Mouse (Mus musculus) liver, adult 2 months (tissue): ENCODE measurements around the gene Thbs1. TPM values are rescaled to one million over a fixed set of nuclear protein-coding genes. Genes with fewer than 3 reads are reported as not detected.

Experiments used
- DNase-seq: peaks from one replicate; pipeline ENCODE4 v3.0.0-alpha.2; 2011; ENCODE audit warnings: low read depth, low spot score; ENCODE audit errors: extremely low read depth
- H3K27ac ChIP-seq: fragments of 200-500 bp; replicated peaks from 2 replicates; pipeline ENCODE4 v1.5.1; 2012; ENCODE audit warnings: low read depth, mild to moderate bottlenecking, control low read depth, inconsistent platforms, low read length; ENCODE audit not compliant: insufficient read depth
- H3K27me3 ChIP-seq: fragments of 200-500 bp; 2 replicates; pipeline ENCODE4 v1.6.1; 2012; ENCODE audit warnings: mild to moderate bottlenecking, moderate library complexity, low read length, inconsistent platforms; ENCODE audit not compliant: control insufficient read depth, insufficient read depth
- H3K36me3 ChIP-seq: fragments of 200-500 bp; 2 replicates; pipeline ENCODE4 v1.6.1; 2012; ENCODE audit warnings: low read length, inconsistent platforms; ENCODE audit not compliant: control insufficient read depth, insufficient read depth
- H3K4me1 ChIP-seq: fragments of 200-500 bp; 2 replicates; pipeline ENCODE4 v1.6.1; 2011; ENCODE audit warnings: low read length; ENCODE audit not compliant: control insufficient read depth, insufficient read depth
- H3K4me3 ChIP-seq: fragments of 200-500 bp; 2 replicates; pipeline ENCODE4 v1.5.1; 2011; ENCODE audit warnings: low read depth, mild to moderate bottlenecking, control low read depth, low read length, moderate library complexity; ENCODE audit not compliant: insufficient read depth
- H3K79me2 ChIP-seq: fragments of 200-500 bp; 2 replicates; pipeline ENCODE4 v1.6.1; 2012; ENCODE audit warnings: inconsistent platforms, mild to moderate bottlenecking, low read length, moderate library complexity; ENCODE audit not compliant: control insufficient read depth, insufficient read depth
- H3K9ac ChIP-seq: fragments of 200-500 bp; 2 replicates; pipeline ENCODE4 v1.6.1; 2012; ENCODE audit warnings: low read depth, mild to moderate bottlenecking, control low read depth, inconsistent platforms, low read length
- CTCF ChIP-seq: fragments of 200-500 bp; IDR thresholded peaks from 2 replicates; pipeline ENCODE4 v1.5.1; 2011; ENCODE audit warnings: low read depth, low read length, control low read depth
- POLR2A ChIP-seq: fragments of 200-500 bp; IDR thresholded peaks from 2 replicates; pipeline ENCODE4 v1.6.1; 2011; ENCODE audit warnings: low read length, control low read depth; ENCODE audit not compliant: insufficient read depth; ENCODE audit errors: extremely low read depth
- WGBS: fragments of 180-500 bp; shearing (Covaris S2); methylation state at CpG from one replicate; pipeline ENCODE4 v1.1.7; 2018; 5-methylcytosine and 5-hydroxymethylcytosine counted together
- polyA plus RNA-seq: library from polyadenylated mRNA; depleted of rRNA; stranded (reverse); fragments of >200 nt; gene quantifications from 2 replicates; pipeline ENCODE4 v1.2.3, GENCODE M21; 2012
- total RNA-seq: library from RNA; depleted of rRNA; stranded (reverse); fragments of >200 nt; gene quantifications from 2 replicates; pipeline ENCODE4 v1.2.3, GENCODE M21; 2014

Gene Thbs1
- total and polyA plus RNA-seq, 2 experiments = 0.37 to 0.55 TPM

DNA sequence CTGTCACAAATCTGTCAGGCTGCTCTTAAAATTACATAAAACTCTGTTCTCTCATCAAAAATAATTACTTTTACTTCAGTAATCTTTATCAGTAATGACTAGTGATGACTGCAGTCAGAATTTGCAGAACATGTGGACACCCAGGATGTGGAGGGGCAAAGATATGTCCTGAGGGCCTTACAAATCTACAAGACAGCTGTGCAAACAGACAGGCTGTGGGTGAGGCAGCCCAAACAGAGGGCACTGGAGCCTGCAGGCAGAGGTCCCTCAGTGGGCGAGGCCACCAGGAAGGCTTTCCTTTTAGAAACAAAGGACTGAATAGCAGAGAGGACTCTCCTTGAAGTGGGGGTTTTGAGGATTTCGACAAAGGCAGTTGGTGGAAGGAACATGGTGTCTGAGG, 37.6 kb upstream of the Thbs1 start:
- 70% methylated on average over 2 of the region's 2 CpGs for WGBS
- H3K9ac ChIP-seq = no peak overlapping the region
- TF ChIP-seq CTCF (no peak), POLR2A (no peak)
- no peaks in the 10 kb centered on the region for H3K27me3 ChIP-seq
- no peak overlapping the region for H3K4me3 ChIP-seq
- H3K36me3 ChIP-seq = no peaks in the 10 kb centered on the region
- H3K79me2 ChIP-seq = no peaks in the 10 kb centered on the region
- no peaks in the 10 kb centered on the region for H3K4me1 ChIP-seq
- no peak for DNase-seq
- H3K27ac ChIP-seq = no peak overlapping the region

- Histone ChIP-seq H3K27ac (no peak overlapping the region), H3K27me3 (no peaks in the 10 kb centered on the region), H3K36me3 (no peaks in the 10 kb centered on the region), H3K79me2 (no peaks in the 10 kb centered on the region), H3K4me1 (no peaks in the 10 kb centered on the region), H3K9ac (no peak overlapping the region), H3K4me3 (no peak overlapping the region)
- no peak for DNase-seq
- TF ChIP-seq POLR2A (no peak), CTCF (no peak)
- 87% methylated on average over 4 of the region's 4 CpGs for WGBS
Measured at GRCm38 (mm10) chr2:118075165-118075564, 36.5 kb upstream of the Thbs1 start.

- H3K4me3 ChIP-seq = no peak overlapping the region
- no peak overlapping the region for H3K27ac ChIP-seq
- H3K4me1 ChIP-seq = no peaks in the 10 kb centered on the region
- no peaks in the 10 kb centered on the region for H3K27me3 ChIP-seq
- 81% methylated on average over 4 of the region's 4 CpGs for WGBS
- no peak overlapping the region for H3K9ac ChIP-seq
- no peaks in the 10 kb centered on the region for H3K36me3 ChIP-seq
- DNase-seq = no peak
- no peak for TF ChIP-seq POLR2A
- no peak for TF ChIP-seq CTCF
- no peaks in the 10 kb centered on the region for H3K79me2 ChIP-seq
Measured at GRCm38 (mm10) chr2:118079131-118079530, 32.5 kb upstream of the Thbs1 start.

DNA sequence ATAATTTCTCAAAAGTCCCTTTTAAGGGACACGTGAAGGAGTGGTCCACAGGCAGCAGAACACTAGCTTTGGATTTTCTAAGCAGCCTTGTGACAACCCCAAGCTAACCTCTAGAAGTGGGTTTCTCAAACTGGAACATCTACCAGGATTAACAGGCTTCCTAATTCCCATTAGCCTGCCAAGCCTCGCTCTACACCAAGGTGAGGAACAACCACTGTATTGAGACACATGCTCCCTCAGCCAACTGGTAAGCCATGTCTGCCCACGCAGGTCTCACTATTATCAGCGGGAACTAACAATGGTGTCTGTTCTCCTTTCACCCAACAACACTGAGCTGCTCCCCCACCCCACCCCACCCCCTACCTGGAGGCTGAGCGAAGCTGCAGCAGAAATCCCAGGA, 30.1 kb upstream of the Thbs1 start:
- no peaks in the 10 kb centered on the region for H3K4me1 ChIP-seq
- no peak overlapping the region for H3K4me3 ChIP-seq
- H3K36me3 ChIP-seq = no peaks in the 10 kb centered on the region
- no peak for DNase-seq
- 81% methylated on average over 5 of the region's 5 CpGs for WGBS
- no peak overlapping the region for H3K27ac ChIP-seq
- no peak overlapping the region for H3K9ac ChIP-seq
- no peaks in the 10 kb centered on the region for H3K27me3 ChIP-seq
- no peak for TF ChIP-seq POLR2A
- TF ChIP-seq CTCF = no peak
- no peaks in the 10 kb centered on the region for H3K79me2 ChIP-seq

DNA sequence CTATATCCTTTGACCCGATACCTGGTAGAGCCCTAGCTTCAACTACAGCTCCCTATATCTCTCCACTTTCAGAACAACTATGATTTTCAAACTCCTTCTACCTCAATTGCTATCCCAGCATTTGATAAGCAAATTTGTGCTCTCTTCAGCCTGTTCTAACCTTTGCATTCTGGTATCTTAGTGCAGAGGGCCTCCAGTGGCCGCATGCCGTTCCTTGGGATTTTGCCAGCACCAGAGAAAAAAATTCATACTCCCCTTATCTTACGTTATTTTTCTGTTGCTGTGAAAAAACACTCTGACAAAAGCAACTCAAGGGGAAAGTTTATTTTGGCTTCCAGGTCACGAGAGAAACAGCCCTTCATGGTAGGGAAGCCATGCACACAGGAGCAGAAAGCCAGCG, 28.0 kb upstream of the Thbs1 start:
- H3K9ac ChIP-seq = no peak overlapping the region
- no peak for DNase-seq
- no peaks in the 10 kb centered on the region for H3K4me1 ChIP-seq
- 83% methylated on average over 6 of the region's 6 CpGs for WGBS
- H3K27ac ChIP-seq = no peak overlapping the region
- H3K36me3 ChIP-seq = no peaks in the 10 kb centered on the region
- H3K27me3 ChIP-seq = no peaks in the 10 kb centered on the region
- H3K4me3 ChIP-seq = no peak overlapping the region
- H3K79me2 ChIP-seq = no peaks in the 10 kb centered on the region
- TF ChIP-seq CTCF (no peak), POLR2A (no peak)

- WGBS = 73% methylated on average over 3 of the region's 3 CpGs
- H3K79me2 ChIP-seq = no peaks in the 10 kb centered on the region
- H3K4me3 ChIP-seq = no peak overlapping the region
- no peak for DNase-seq
- no peaks in the 10 kb centered on the region for H3K36me3 ChIP-seq
- no peaks in the 10 kb centered on the region for H3K4me1 ChIP-seq
- no peak overlapping the region for H3K9ac ChIP-seq
- no peaks in the 10 kb centered on the region for H3K27me3 ChIP-seq
- no peak overlapping the region for H3K27ac ChIP-seq
- TF ChIP-seq POLR2A (no peak), CTCF (no peak)
Measured at GRCm38 (mm10) chr2:118084693-118085092, 27.0 kb upstream of the Thbs1 start.
